Mouse (Mus musculus) T-helper 17 cell (primary cell): ENCODE data around the gene Ei24.

Experiments used
- in situ Hi-C, 2 experiments: fragments of 300-600 bp; cut with MboI, MseI; formaldehyde crosslinking; loops; 1 replicate in 1 of 2; 2 replicates in 1 of 2; pipeline ENCODE4 v1.15.1; 2025; ENCODE audit warnings: high pct_unique_total_duplicates in 2 of 2

The Ei24 gene

DNA sequence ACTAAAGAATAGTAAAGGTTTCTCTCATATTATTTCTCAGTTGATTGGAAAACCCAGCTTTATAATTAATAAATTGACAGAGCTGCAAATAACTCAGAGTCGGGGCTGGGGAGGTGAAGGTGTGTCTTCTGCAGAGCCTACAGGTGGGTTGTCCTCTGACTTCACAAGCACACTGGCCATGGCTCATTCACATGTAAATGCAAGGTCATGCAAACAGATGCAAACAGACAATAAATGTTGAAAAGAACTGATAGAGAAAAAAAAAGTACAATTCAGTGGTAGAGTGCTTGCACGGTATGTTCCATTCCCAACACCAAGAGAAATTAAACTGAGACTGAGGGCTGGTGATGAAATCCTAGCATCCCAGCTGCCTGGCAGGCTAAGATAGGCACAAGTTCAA is 2.7 kb downstream of the Ei24 start:
- in situ Hi-C loops: no loop called here

DNA sequence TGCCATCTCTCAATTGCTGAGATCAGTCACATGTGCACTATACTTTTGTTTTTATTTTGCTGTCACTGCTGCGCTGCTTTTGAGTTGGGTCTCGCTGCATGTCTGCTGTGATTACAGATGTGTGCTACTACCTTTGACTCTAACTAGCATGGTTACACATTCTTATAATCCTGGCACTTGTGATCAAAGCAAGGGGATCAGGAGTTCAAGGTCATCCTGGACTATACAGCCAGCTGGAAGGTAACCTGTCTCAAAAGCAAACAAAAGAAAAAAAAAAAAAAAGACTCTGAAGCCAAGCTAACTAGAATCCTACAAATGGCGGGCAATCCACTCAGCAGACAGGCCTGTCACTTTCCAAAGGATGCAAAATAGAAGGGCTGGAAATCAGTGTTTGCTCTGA is 5.0 kb downstream of the Ei24 start:
- in situ Hi-C loops: no loop called here

DNA sequence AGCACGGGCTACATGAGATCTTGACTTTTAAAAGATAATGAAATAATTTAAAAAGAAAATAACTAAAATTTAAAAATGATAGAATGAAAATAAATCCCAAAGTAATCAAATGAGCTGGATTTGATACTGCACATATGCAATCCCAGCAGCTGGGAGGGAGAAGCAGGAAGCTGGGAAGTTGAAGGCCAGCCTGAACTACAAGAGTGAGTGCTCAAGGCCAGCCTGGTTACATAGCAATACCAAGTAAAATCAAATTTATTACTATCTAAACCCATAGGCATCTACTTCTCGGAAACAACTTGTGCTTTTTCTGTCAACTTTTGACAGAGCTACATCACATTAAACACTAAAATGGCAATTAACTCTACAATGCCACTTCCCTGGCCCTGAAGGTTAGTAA is 13.3 kb downstream of the Ei24 start:
- in situ Hi-C loops: no loop called here

DNA sequence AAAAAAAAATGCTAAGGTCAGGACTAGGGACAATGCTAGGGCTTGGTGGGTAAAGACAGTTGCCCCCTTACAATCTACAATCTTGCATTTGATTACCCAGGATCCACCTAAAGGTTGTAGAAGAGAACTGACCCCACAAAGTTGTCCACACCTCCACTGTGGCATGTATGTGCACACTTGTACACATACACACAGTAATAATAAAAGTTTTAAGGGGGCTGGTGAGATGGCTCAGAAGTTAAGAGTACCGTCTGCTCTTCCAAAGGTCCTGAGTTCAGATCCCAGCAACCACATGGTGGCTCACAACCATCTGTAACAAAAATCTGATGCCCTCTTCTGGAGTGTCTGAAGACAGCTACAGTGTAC is 28.2 kb downstream of the Ei24 start:
- in situ Hi-C loops: loop anchor here (5.0 to 25.0 kb wide), 3 partner anchors 37 to 1657 kb away; partner anchors contain the start of genes Chek1 (in 1 of the 2) and St3gal4 (in 1 of the 2)

DNA sequence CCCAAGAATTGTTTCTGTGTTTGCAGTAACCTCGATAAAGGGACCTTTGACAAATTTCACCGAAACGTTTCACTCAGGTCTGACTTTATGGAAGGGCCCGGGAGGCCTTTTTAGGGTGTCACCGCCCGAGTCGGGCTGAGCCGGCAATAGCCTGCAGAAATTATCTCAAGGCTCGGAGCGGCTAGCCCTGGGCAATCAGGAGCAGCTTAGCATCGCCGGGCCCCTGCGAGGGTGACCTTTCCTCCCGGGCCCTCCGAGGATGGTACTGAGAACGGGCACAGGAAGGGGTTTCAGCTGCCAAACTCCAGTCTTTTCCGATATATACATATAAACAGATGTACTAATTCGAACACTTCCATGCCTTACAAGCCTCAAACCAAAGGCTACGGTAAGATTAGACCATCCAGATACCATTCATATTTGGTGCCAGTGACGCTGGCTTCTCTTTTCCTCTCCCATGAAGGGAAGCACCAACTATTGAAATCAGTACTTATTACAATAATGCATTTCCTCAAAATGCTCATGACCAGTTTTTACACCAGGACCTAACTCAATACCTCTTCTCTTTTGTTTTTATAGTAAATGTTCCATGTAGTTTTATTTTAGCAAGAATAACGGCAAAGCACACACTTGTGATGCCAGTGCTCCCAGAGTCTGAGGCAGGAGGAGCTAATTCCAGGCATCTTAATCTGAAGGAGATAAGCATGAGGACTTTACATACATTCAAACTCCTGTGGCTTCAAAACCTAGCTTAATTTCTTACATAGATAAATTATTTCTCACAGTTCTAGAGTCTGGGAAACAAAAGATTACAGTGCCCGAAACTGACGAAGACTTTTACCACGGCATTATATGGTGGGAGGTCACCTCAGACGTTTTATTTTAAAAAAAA is 28.8 kb downstream of the Ei24 start:
- in situ Hi-C loops: loop anchor here (5.0 to 25.0 kb wide), 3 partner anchors 36 to 1656 kb away; partner anchors contain the start of genes Chek1 (in 1 of the 2) and St3gal4 (in 1 of the 2)

DNA sequence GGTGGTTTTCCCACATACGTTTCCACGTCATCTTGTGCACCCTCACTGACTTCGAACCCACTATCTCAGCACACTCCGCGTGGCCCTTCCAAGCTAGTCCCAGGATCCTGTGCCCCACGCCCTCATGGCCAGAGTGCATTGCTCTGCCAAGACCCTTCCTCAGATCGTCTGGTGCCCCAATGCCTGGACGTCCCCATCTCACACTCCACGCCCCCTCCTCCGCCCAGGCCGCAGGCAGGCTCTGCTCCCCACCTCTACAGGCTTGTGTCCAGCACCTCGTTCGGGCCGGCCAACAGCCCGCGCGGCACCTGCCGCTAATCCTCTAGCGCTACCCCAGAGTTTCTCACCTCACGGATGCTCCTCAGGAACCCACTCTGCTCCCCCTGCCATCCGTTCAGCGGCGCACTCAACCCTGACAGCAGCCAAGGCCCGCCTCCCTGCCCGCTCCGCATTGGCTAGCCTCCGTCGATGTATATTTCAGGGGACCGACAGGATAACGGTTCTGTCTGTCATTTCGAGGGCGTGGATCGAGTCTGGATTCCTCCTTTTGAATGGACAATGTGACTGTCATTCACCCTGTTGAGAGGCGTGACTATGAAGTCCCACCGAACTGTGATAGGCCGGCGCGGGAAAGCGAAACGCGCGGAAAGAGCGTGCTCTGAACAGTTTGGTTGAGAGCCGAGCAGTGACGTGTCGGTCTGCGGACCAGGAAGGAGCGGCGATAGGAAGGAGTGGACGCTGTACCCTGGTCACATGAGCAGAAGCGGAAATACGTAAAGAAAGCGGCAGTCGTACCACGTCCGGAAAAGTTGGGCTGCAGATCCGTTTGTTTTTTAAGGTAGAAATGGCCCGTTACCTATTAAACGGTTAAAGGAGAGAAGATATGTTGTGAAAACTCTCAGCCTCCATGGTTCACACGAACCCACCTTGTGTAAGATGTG is 29.7 kb downstream of the Ei24 start, which contains the start of gene Stt3a:
TSS of gene Stt3a (minus strand) at position 477 of the 941 bp plus-strand sequence.
- in situ Hi-C loops: loop anchor here (5.0 to 25.0 kb wide), 3 partner anchors 35 to 1655 kb away; partner anchors contain the start of genes Chek1 (in 1 of the 2) and St3gal4 (in 1 of the 2)

DNA sequence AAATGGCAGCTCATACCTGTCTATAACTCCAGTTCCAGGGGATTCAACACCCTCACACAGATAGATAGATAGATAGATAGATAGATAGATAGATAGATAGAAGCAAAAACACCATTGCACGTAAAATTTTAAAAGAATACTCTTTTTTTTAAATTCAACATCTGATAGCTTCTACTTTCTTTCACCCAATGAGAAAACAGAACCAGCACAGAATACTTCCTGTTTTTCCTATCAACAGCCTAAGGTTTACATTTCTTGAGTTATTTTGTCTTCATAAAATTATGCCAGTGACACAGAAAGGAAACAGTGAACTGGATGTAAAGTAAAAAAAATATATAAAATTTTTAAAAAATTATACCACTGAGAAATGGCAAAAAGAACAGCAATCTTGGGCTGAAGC is 32.8 kb downstream of the Ei24 start:
- in situ Hi-C loops: loop anchor here in 1 of 2 experiments (25.0 kb wide), 1 partner anchor 1652 kb away; the partner anchor contains the start of gene St3gal4
